Mouse (Mus musculus): ENCODE measurements around the gene Tmem39a. TPM values are rescaled to one million over a fixed set of nuclear protein-coding genes. Genes with fewer than 3 reads are reported as not detected.

Tmem39a gene
- polyA plus RNA-seq, 1 experiment, result 36.8 TPM

DNA sequence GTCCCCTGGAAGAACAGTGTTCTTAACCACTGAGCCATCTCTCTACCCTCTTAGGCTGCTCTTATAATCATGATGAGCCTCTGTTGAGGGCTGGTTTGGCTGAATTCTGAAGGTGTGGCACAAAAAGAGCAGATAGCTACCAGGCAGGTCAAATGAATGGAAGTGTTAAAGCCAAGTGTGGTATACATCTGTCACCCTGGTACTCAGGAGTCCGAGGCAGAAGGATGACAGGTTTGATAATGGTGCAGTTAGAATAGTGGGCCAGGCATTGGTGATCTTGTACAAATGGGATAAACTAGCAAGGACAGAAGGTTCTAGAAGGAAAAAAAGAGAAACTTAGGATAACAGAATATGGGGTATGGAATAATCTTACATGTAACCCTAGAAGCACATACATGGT, 35.9 kb downstream of the Tmem39a start:
- TF ChIP-seq REST (IDR thresholded peaks at IDR 0.05; ENCODE audit: insufficient read depth, insufficient read length), result no peak
- no peak for TF ChIP-seq E2F4 (IDR thresholded peaks at IDR 0.05; ENCODE audit: insufficient read depth)
- TF ChIP-seq MAX (IDR thresholded peaks at IDR 0.05; ENCODE audit: low read depth), result no peak
- no peak for TF ChIP-seq SRF (IDR thresholded peaks at IDR 0.05; ENCODE audit: control insufficient read depth, insufficient read length, low read depth)
- no peak for TF ChIP-seq CEBPB (IDR thresholded peaks at IDR 0.05; ENCODE audit: insufficient read depth, poor library complexity, severe bottlenecking)
- H3K4me2 ChIP-seq (ENCODE audit: low read depth), result no peak overlapping the region
- peaks cover 7% of the 10 kb centered on the region for H3K36me3 ChIP-seq (ENCODE audit: control insufficient read depth, insufficient read depth)
- H3K4me3 ChIP-seq, result no peak overlapping the region
- H3K79me2 ChIP-seq (ENCODE audit: control insufficient read depth, insufficient read depth), result no peaks in the 10 kb centered on the region
- H3K27me3 ChIP-seq (ENCODE audit: control insufficient read depth, insufficient read depth, insufficient read length), result no peaks in the 10 kb centered on the region
- no peak overlapping the region for H3ac ChIP-seq (ENCODE audit: control insufficient read depth, insufficient read length)

DNA sequence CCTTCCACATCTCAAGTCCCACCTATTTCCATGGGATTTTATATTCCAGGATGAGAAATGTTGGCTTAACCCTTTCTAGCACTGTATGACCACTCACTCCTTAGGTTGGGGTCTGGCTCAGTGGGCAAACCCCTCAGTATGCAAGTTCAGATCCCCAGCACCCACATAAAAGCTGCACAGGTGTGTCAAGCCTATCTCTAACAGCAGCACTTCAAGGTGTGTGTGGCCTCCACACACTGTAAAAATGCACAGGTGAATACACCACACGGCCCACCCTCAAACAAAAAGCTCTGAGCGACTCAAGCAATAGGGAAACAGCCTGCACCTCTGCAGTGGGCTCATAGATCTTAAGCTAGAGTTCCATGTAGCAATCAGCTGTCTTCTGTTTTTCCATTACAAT, 37.6 kb downstream of the Tmem39a start:
- no peak overlapping the region for H3K4me2 ChIP-seq (ENCODE audit: low read depth)
- H3K79me2 ChIP-seq (ENCODE audit: control insufficient read depth, insufficient read depth), result no peaks in the 10 kb centered on the region
- peaks cover 3% of the 10 kb centered on the region for H3K36me3 ChIP-seq (ENCODE audit: control insufficient read depth, insufficient read depth)
- no peaks in the 10 kb centered on the region for H3K27me3 ChIP-seq (ENCODE audit: control insufficient read depth, insufficient read depth, insufficient read length)
- TF ChIP-seq MAX (IDR thresholded peaks at IDR 0.05; ENCODE audit: low read depth), result no peak
- peak; percentile 62 for TF ChIP-seq POLR2AphosphoS2 (IDR thresholded peaks at IDR 0.05; ENCODE audit: insufficient read length, low read depth)
- no peak overlapping the region for H3ac ChIP-seq (ENCODE audit: control insufficient read depth, insufficient read length)
- no peak overlapping the region for H3K4me3 ChIP-seq

DNA sequence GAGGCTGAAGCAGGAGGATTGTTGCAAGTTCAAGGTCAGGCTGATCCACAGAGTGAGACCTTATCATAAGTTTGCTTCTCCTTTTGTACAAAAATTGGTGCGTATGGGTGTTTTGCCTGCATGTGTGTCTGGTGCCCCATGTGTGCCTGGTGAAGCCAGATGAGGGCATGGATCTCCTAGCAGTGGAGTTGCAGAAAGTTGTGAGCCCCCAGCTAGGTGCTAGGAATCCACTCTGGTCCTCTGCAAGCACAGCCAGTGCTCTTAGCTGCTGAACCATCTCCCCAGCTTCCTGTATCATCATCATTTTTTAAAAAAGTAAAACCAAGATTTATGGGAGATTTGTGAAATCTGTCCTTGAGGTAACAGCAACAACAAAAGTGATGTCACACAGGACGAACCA, 38.2 kb downstream of the Tmem39a start:
- H3ac ChIP-seq (ENCODE audit: control insufficient read depth, insufficient read length), result no peak overlapping the region
- H3K27me3 ChIP-seq (ENCODE audit: control insufficient read depth, insufficient read depth, insufficient read length), result no peaks in the 10 kb centered on the region
- H3K4me3 ChIP-seq, result no peak overlapping the region
- no peak overlapping the region for H3K4me2 ChIP-seq (ENCODE audit: low read depth)
- no peak for TF ChIP-seq MAX (IDR thresholded peaks at IDR 0.05; ENCODE audit: low read depth)
- H3K79me2 ChIP-seq (ENCODE audit: control insufficient read depth, insufficient read depth), result no peaks in the 10 kb centered on the region
- H3K36me3 ChIP-seq (ENCODE audit: control insufficient read depth, insufficient read depth), result no peaks in the 10 kb centered on the region

DNA sequence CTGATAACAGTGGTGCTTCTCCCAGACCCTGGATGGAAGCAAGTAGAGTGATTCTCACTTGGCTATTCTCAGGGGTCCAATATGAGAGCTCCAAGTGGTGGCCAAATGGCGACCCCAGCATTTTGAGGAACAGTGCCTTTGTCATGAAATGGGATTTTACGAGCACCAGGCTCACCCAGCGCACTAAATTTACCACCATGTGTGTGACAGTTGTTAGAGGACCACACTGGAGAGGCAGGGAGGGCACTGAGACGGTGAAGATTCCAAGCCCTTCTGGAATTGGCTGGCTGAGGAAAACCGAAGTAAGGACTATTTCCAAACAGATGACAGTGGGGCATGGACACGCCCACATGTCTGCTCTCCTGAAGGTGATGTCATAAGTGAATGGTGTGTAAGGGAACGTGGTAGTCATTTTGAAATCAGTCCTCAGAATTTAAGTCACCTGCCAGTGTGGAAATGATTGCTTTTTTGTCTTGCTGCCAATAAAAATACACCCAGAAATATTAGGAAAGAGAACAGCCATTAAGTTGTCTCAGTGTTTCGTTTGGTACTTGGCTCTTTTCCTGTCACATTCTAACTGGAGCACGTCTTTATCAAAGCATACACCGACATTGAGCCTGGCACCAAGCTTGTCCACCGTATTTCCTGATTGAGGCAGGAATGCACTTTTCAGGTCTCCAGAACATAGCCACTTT, 40.6 kb downstream of the Tmem39a start:
- no peak overlapping the region for H3ac ChIP-seq (ENCODE audit: control insufficient read depth, insufficient read length)
- H3K27me3 ChIP-seq (ENCODE audit: control insufficient read depth, insufficient read depth, insufficient read length), result no peaks in the 10 kb centered on the region
- H3K4me3 ChIP-seq, result no peak overlapping the region
- H3K79me2 ChIP-seq (ENCODE audit: control insufficient read depth, insufficient read depth), result no peaks in the 10 kb centered on the region
- peaks cover 3% of the 10 kb centered on the region for H3K36me3 ChIP-seq (ENCODE audit: control insufficient read depth, insufficient read depth)
- no peak overlapping the region for H3K4me2 ChIP-seq (ENCODE audit: low read depth)
- TF ChIP-seq MAX (IDR thresholded peaks at IDR 0.05; ENCODE audit: low read depth) (no peak), E2F4 (IDR thresholded peaks at IDR 0.05; ENCODE audit: insufficient read depth) (no peak), USF1 (IDR thresholded peaks at IDR 0.05; ENCODE audit: low read depth) (no peak), MYOG (IDR thresholded peaks at IDR 0.05; ENCODE audit: control insufficient read depth in 1 of 3, insufficient read depth in 1 of 3, insufficient read length in 2 of 3, low read depth in 2 of 3) (no peak), SRF (IDR thresholded peaks at IDR 0.05; ENCODE audit: control insufficient read depth, insufficient read length, low read depth) (no peak), TCF12 (IDR thresholded peaks at IDR 0.05; ENCODE audit: insufficient read depth, poor library complexity, severe bottlenecking) (no peak), POLR2AphosphoS2 (IDR thresholded peaks at IDR 0.05; ENCODE audit: insufficient read length, low read depth) (no peak), MYOD1 (IDR thresholded peaks at IDR 0.05; ENCODE audit: control insufficient read depth in 1 of 3, insufficient read length in 2 of 3, low read depth in 2 of 3) (no peak), CEBPB (IDR thresholded peaks at IDR 0.05; ENCODE audit: insufficient read depth, poor library complexity, severe bottlenecking) (no peak), TCF3 (IDR thresholded peaks at IDR 0.05; ENCODE audit: insufficient read length, low read depth) (no peak), REST (IDR thresholded peaks at IDR 0.05; ENCODE audit: insufficient read depth, insufficient read length) (no peak), POLR2A (IDR thresholded peaks at IDR 0.05; ENCODE audit: insufficient read length, low read depth) (no peak)

DNA sequence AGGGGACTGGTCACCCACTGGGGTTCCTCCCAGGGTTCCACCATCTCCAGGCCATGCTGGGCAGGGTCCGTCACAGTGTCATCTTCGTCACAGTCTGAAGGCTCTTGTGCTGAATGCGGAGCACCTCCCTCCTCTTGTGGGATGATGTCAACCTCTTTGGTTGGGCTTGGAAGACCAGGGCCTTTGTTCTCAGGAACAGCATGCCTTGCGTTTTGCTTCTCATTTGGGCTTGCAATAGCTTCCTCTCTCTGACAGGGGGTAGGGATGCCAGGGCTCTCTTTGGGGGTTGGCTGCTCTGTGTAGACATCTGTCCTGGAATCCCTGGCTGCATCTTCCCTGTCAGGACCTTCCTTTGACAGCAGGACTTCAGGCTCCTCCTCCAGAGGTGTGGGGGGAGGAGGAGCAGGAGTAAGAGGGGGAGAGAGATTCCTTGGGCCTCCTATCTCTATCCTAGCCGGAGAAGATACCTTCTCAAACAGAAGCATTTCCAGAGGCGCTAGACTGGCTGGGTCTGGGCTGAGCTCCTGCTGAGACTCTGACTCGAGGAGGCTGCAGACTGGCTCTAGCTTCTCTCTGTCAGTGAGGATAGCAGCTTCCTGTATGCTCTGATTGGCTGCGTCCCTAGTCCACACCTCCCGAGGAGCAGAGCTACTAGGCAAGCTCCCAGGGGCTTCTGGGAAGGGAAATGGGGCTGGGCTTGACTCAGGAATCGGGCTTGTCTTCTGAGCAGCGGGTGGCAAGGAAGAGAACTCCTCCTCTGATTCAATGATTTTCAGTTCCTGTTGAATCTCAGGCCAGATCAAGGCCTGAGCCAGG, 44.7 kb downstream of the Tmem39a start:
- Histone ChIP-seq H3ac (ENCODE audit: control insufficient read depth, insufficient read length) (no peak overlapping the region), H3K36me3 (ENCODE audit: control insufficient read depth, insufficient read depth) (peaks cover 11% of the 10 kb centered on the region), H3K4me2 (ENCODE audit: low read depth) (no peak overlapping the region), H3K79me2 (ENCODE audit: control insufficient read depth, insufficient read depth) (no peaks in the 10 kb centered on the region), H3K4me3 (no peak overlapping the region), H3K27me3 (ENCODE audit: control insufficient read depth, insufficient read depth, insufficient read length) (no peaks in the 10 kb centered on the region)
- no peak for TF ChIP-seq REST (IDR thresholded peaks at IDR 0.05; ENCODE audit: insufficient read depth, insufficient read length)
- no peak for TF ChIP-seq CEBPB (IDR thresholded peaks at IDR 0.05; ENCODE audit: insufficient read depth, poor library complexity, severe bottlenecking)
- TF ChIP-seq POLR2A (IDR thresholded peaks at IDR 0.05; ENCODE audit: insufficient read length, low read depth), result no peak
- no peak for TF ChIP-seq MYOG (IDR thresholded peaks at IDR 0.05; ENCODE audit: control insufficient read depth in 1 of 3, insufficient read depth in 1 of 3, insufficient read length in 2 of 3, low read depth in 2 of 3)
- no peak for TF ChIP-seq USF1 (IDR thresholded peaks at IDR 0.05; ENCODE audit: low read depth)
- TF ChIP-seq SRF (IDR thresholded peaks at IDR 0.05; ENCODE audit: control insufficient read depth, insufficient read length, low read depth), result no peak
- no peak for TF ChIP-seq TCF3 (IDR thresholded peaks at IDR 0.05; ENCODE audit: insufficient read length, low read depth)
- no peak for TF ChIP-seq E2F4 (IDR thresholded peaks at IDR 0.05; ENCODE audit: insufficient read depth)
- no peak for TF ChIP-seq TCF12 (IDR thresholded peaks at IDR 0.05; ENCODE audit: insufficient read depth, poor library complexity, severe bottlenecking)
- TF ChIP-seq MYOD1 (IDR thresholded peaks at IDR 0.05; ENCODE audit: control insufficient read depth in 1 of 3, insufficient read length in 2 of 3, low read depth in 2 of 3), result no peak
- no peak for TF ChIP-seq MAX (IDR thresholded peaks at IDR 0.05; ENCODE audit: low read depth)
- TF ChIP-seq POLR2AphosphoS2 (IDR thresholded peaks at IDR 0.05; ENCODE audit: insufficient read length, low read depth), result no peak

Data from myocyte (in vitro differentiated cells).